Mouse (Mus musculus) neural tube, embryonic 13.5 days (tissue): Measurements from ENCODE around the gene Ssu72. TPM values are rescaled to one million over a fixed set of nuclear protein-coding genes. Genes with fewer than 3 reads are reported as not detected.

ENCODE experiments used
- ATAC-seq: fragments of 200-750 bp; cut with Nextera tagmentation; 2 replicates; pipeline ENCODE4 v1.8.0; 2017; ENCODE audit warnings: low read depth, mild to moderate bottlenecking, moderate TSS enrichment, moderate library complexity
- H3K27ac ChIP-seq: fragments of 300-500 bp; sonication (generic); replicated peaks from 2 replicates; pipeline ENCODE4 v1.5.1; 2015; ENCODE audit warnings: moderate library complexity, mild to moderate bottlenecking, inconsistent platforms
- H3K27me3 ChIP-seq: fragments of 300-500 bp; sonication (generic); 2 replicates; pipeline ENCODE4 v1.6.1; 2015; ENCODE audit warnings: mild to moderate bottlenecking, inconsistent platforms
- H3K36me3 ChIP-seq: fragments of 300-500 bp; sonication (generic); 2 replicates; pipeline ENCODE4 v1.6.1; 2015; ENCODE audit warnings: mild to moderate bottlenecking, inconsistent platforms
- H3K4me1 ChIP-seq: fragments of 300-500 bp; sonication (generic); replicated peaks from 2 replicates; pipeline ENCODE4 v1.6.1; 2015; ENCODE audit warnings: inconsistent platforms
- H3K4me2 ChIP-seq: fragments of 300-500 bp; sonication (generic); 2 replicates; pipeline ENCODE4 v1.6.1; 2015; ENCODE audit warnings: inconsistent platforms, mild to moderate bottlenecking, moderate library complexity
- H3K4me3 ChIP-seq: fragments of 300-500 bp; sonication (generic); 2 replicates; pipeline ENCODE4 v1.5.1; 2015; ENCODE audit warnings: mild to moderate bottlenecking, inconsistent platforms
- H3K9ac ChIP-seq: fragments of 300-500 bp; sonication (generic); 2 replicates; pipeline ENCODE4 v1.6.1; 2015; ENCODE audit warnings: moderate library complexity, mild to moderate bottlenecking, inconsistent platforms
- H3K9me3 ChIP-seq: fragments of 300-500 bp; sonication (generic); 2 replicates; pipeline ENCODE4 v1.6.1; 2016; ENCODE audit warnings: inconsistent platforms
- WGBS: fragments of 180-500 bp; shearing (Covaris S2); methylation state at CpG from one replicate; pipeline ENCODE4 v1.1.7; 2015; 5-methylcytosine and 5-hydroxymethylcytosine counted together
- polyA plus RNA-seq: library from polyadenylated mRNA; unstranded; fragments of >200 nt; fragmentation: Nextera tagmentation; extraction: Ambion mirVana; gene quantifications from 2 replicates; pipeline ENCODE4 v1.2.1, GENCODE M21; 2015

Ssu72 gene
- polyA plus RNA-seq, 1 experiment from 2014 or later: 178 TPM

- no peak overlapping the region for H3K4me2 ChIP-seq
- no peak overlapping the region for H3K4me3 ChIP-seq
- H3K27ac ChIP-seq: no peak overlapping the region
- H3K9ac ChIP-seq: no peak overlapping the region
- no peaks in the 10 kb centered on the region for H3K9me3 ChIP-seq
- no peaks in the 10 kb centered on the region for H3K27me3 ChIP-seq
- ATAC-seq: no peak
- H3K4me1 ChIP-seq: peaks cover 43% of the 10 kb centered on the region
- peaks cover under 1% of the 10 kb centered on the region; the same call in 1 of the 2 replicates for H3K36me3 ChIP-seq
Measured at GRCm38 (mm10) chr4:155708988-155709387, 4.4 kb downstream of the Ssu72 start.

- Histone ChIP-seq H3K4me3 (no peak overlapping the region), H3K27me3 (no peaks in the 10 kb centered on the region), H3K4me1 (peaks cover 36% of the 10 kb centered on the region), H3K27ac (peak overlapping the region; percentile 42), H3K9ac (no peak overlapping the region), H3K9me3 (no peaks in the 10 kb centered on the region), H3K4me2 (no peak overlapping the region), H3K36me3 (peaks cover 14% of the 10 kb centered on the region)
- 63% methylated on average over 6 of the region's 6 CpGs for WGBS
- ATAC-seq: no peak
Measured at GRCm38 (mm10) chr4:155710521-155711252, 6.1 kb downstream of the Ssu72 start.

- Histone ChIP-seq H3K27ac (no peak overlapping the region), H3K9ac (no peak overlapping the region), H3K4me1 (no peaks in the 10 kb centered on the region), H3K36me3 (peaks cover 23% of the 10 kb centered on the region), H3K9me3 (no peaks in the 10 kb centered on the region), H3K4me3 (no peak overlapping the region), H3K4me2 (no peak overlapping the region), H3K27me3 (no peaks in the 10 kb centered on the region)
- WGBS: 53% methylated on average over 4 of the region's 4 CpGs
- ATAC-seq: peak; percentile 40; the same call in 1 of the 2 replicates
Measured at GRCm38 (mm10) chr4:155721668-155722083, 17.1 kb downstream of the Ssu72 start.

GRCm38 (mm10) chr4:155727993-155728392, 23.4 kb downstream of the Ssu72 start:
- Histone ChIP-seq H3K27ac (peak overlapping the region; percentile 38; the same call in 1 of the 2 replicates), H3K27me3 (no peaks in the 10 kb centered on the region), H3K36me3 (peaks cover 30% of the 10 kb centered on the region), H3K9me3 (no peaks in the 10 kb centered on the region), H3K4me2 (no peak overlapping the region), H3K9ac (no peak overlapping the region), H3K4me1 (peaks cover 7% of the 10 kb centered on the region), H3K4me3 (no peak overlapping the region)
- no peak for ATAC-seq
- WGBS: 62% methylated on average over 2 of the region's 2 CpGs

- Histone ChIP-seq H3K27me3 (no peaks in the 10 kb centered on the region), H3K9ac (0 out of 2 replicates have a peak overlapping the region, but pooled peaks have one; percentile 95), H3K27ac (peak overlapping the region; percentile 96), H3K4me3 (no peak overlapping the region), H3K36me3 (peaks cover 33% of the 10 kb centered on the region), H3K9me3 (no peaks in the 10 kb centered on the region), H3K4me1 (peaks cover 45% of the 10 kb centered on the region), H3K4me2 (0 out of 2 replicates have a peak overlapping the region, but pooled peaks have one; percentile 95)
- WGBS: 89% methylated on average over 10 of the region's 10 CpGs
- ATAC-seq: no peak
Measured at GRCm38 (mm10) chr4:155733267-155733666, 28.7 kb downstream of the Ssu72 start.

GRCm38 (mm10) chr4:155734350-155734941, 29.8 kb downstream of the Ssu72 start, which contains the start of gene Tmem240:
TSS of gene Tmem240 (plus strand) at chr4:155734800.
- under 1% methylated on average over 31 of the region's 35 CpGs for WGBS

GRCm38 (mm10) chr4:155734951-155735702, 30.5 kb downstream of the Ssu72 start:
- ATAC-seq: peak; percentile 65
- Histone ChIP-seq H3K4me2 (peak overlapping the region; percentile 95), H3K4me3 (peak overlapping the region; percentile 68), H3K9ac (peak overlapping the region; percentile 95), H3K27me3 (no peaks in the 10 kb centered on the region), H3K9me3 (no peaks in the 10 kb centered on the region), H3K27ac (peak overlapping the region; percentile 96), H3K4me1 (peaks cover 45% of the 10 kb centered on the region), H3K36me3 (peaks cover 49% of the 10 kb centered on the region)
- WGBS: under 1% methylated on average over 41 of the region's 79 CpGs

More at GRCm38 (mm10) chr4:155734350-155734941, 29.8 kb downstream of the Ssu72 start, which contains the start of gene Tmem240:
- Histone ChIP-seq H3K4me3 (peak within 1 kb of the TSS; percentile 68), H3K36me3 (peaks cover 43% of the 10 kb centered on the region), H3K4me1 (peaks cover 45% of the 10 kb centered on the region), H3K27me3 (no peaks in the 10 kb centered on the region), H3K27ac (peak within 1 kb of the TSS; percentile 96), H3K4me2 (peak within 1 kb of the TSS; percentile 95), H3K9me3 (no peaks in the 10 kb centered on the region), H3K9ac (peak within 1 kb of the TSS; percentile 95)
- peak; percentile 92 for ATAC-seq

GRCm38 (mm10) chr4:155735788-155736187, 31.2 kb downstream of the Ssu72 start:
- peaks cover 45% of the 10 kb centered on the region for H3K4me1 ChIP-seq
- WGBS: 72% methylated on average over 5 of the region's 5 CpGs
- H3K9me3 ChIP-seq: no peaks in the 10 kb centered on the region
- peak overlapping the region; percentile 68 for H3K4me3 ChIP-seq
- peak overlapping the region; percentile 95 for H3K4me2 ChIP-seq
- peaks cover 56% of the 10 kb centered on the region for H3K36me3 ChIP-seq
- no peaks in the 10 kb centered on the region for H3K27me3 ChIP-seq
- peak overlapping the region; percentile 95 for H3K9ac ChIP-seq
- H3K27ac ChIP-seq: peak overlapping the region; percentile 96
- ATAC-seq: no peak

- peaks cover 58% of the 10 kb centered on the region for H3K36me3 ChIP-seq
- H3K4me2 ChIP-seq: peak overlapping the region; percentile 95
- H3K27me3 ChIP-seq: no peaks in the 10 kb centered on the region
- H3K9me3 ChIP-seq: no peaks in the 10 kb centered on the region
- no peak overlapping the region for H3K27ac ChIP-seq
- H3K9ac ChIP-seq: peak overlapping the region; percentile 95; the same call in 1 of the 2 replicates
- peaks cover 45% of the 10 kb centered on the region for H3K4me1 ChIP-seq
- WGBS: 91% methylated on average over 5 of the region's 5 CpGs
- H3K4me3 ChIP-seq: peak overlapping the region; percentile 68
- ATAC-seq: no peak
Measured at GRCm38 (mm10) chr4:155736421-155736820, 31.8 kb downstream of the Ssu72 start.

GRCm38 (mm10) chr4:155738262-155738661, 33.7 kb downstream of the Ssu72 start:
- no peak overlapping the region for H3K27ac ChIP-seq
- 72% methylated on average over 8 of the region's 8 CpGs for WGBS

GRCm38 (mm10) chr4:155739152-155739551, 34.6 kb downstream of the Ssu72 start:
- H3K36me3 ChIP-seq: peaks cover 66% of the 10 kb centered on the region

More at GRCm38 (mm10) chr4:155738262-155738661, 33.7 kb downstream of the Ssu72 start:
- Histone ChIP-seq H3K9ac (no peak overlapping the region), H3K36me3 (peaks cover 58% of the 10 kb centered on the region), H3K4me3 (no peak overlapping the region), H3K4me1 (peaks cover 42% of the 10 kb centered on the region), H3K9me3 (no peaks in the 10 kb centered on the region), H3K27me3 (no peaks in the 10 kb centered on the region), H3K4me2 (no peak overlapping the region)
- no peak for ATAC-seq

More at GRCm38 (mm10) chr4:155739152-155739551, 34.6 kb downstream of the Ssu72 start:
- Histone ChIP-seq H3K4me3 (no peak overlapping the region), H3K9me3 (no peaks in the 10 kb centered on the region), H3K27ac (no peak overlapping the region), H3K9ac (no peak overlapping the region), H3K4me2 (no peak overlapping the region), H3K4me1 (peaks cover 33% of the 10 kb centered on the region), H3K27me3 (no peaks in the 10 kb centered on the region)
- ATAC-seq: no peak
- WGBS: 83% methylated on average over 6 of the region's 6 CpGs
